Comparison of ENCODE assay signal across 8 mouse cellular contexts in the genomic region with DNA sequence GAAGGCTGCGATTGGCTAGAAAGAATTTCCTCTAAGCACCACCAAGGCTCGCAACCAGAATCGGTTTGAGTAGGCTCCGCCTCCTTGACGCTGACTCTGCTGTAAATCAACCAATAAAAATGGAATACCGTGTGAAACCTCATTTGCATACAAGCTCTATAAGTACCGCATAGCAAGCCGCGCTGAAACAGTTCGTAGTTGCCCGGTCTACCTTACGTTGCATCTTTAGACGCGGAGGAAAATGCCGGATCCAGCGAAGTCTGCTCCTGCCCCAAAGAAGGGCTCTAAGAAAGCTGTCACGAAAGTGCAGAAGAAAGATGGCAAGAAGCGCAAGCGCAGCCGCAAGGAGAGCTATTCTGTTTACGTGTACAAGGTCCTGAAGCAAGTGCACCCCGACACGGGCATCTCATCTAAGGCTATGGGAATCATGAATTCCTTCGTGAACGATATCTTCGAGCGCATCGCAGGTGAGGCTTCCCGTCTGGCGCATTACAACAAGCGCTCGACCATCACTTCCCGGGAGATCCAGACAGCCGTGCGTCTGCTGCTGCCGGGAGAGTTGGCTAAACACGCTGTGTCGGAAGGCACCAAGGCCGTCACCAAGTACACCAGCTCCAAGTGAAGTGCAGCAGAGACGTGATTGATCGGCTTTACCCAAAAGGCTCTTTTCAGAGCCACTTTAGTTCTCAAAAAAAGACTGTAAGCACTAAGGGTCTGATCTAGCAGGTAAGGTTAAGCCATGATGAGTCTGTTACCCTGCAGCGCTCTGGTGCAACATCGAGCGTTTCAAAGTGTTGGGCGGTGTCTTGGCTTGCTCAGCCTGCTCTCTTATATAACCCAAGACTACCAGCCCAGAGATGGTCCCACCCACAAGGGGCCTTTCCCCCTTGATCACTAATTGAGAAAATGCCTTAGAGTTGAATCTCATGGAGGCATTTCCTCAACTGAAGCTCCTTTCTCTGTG. TPM values are rescaled to one million over a fixed set of nuclear protein-coding genes. Genes with fewer than 3 reads are reported as not detected.
DNase-seq lines count a peak whose midpoint lies in the region; ATAC-seq lines count a peak whose summit lies in the region.

A gene (plus strand): TSS at position 242 of the 964 bp plus-strand sequence.

- H3K27me3 ChIP-seq in hindbrain, embryonic 13.5 days, result no peaks in the 10 kb centered on the region

- ATAC-seq in hindbrain, embryonic 13.5 days (ENCODE audit: low FRiP score), result peak; percentile 97

- peak within 1 kb of the TSS; percentile 84 for H3K4me2 ChIP-seq in hindbrain, embryonic 13.5 days

- WGBS in hindbrain, embryonic 13.5 days, result under 1% methylated on average over 45 of the region's 45 CpGs

- H3K4me1 ChIP-seq in hindbrain, embryonic 13.5 days (replicated peaks), result peaks cover 15% of the 10 kb centered on the region

- peak within 1 kb of the TSS; percentile 96 for H3K27ac ChIP-seq in hindbrain, embryonic 13.5 days

- peak; percentile 97 for DNase-seq in NIH3T3 (ENCODE audit: low read depth)
- peak; percentile 89 to 93 for DNase-seq in cerebellum, postnatal 10 days
- DNase-seq in frontal cortex, postnatal 14 days (ENCODE audit: low spot score in 2 of 2), result peak; percentile 90 to 94
- peak; percentile 85 to 87 for DNase-seq in layer of hippocampus, postnatal 25 days (ENCODE audit: extremely low spot score in 1 of 2, low spot score in 1 of 2)
- peak; percentile 97 for DNase-seq in lung, postnatal 25 days (ENCODE audit: low spot score)
- peak; percentile 97 for DNase-seq in retina, embryonic 14.5 days (ENCODE audit: low spot score)
- DNase-seq in thymus, postnatal 4 days, result peak; percentile 87

- no peaks in the 10 kb centered on the region for H3K9me3 ChIP-seq in hindbrain, embryonic 13.5 days

- H3K4me3 ChIP-seq in hindbrain, embryonic 13.5 days, result peak within 1 kb of the TSS; percentile 54

- peak within 1 kb of the TSS; percentile 83 for H3K9ac ChIP-seq in hindbrain, embryonic 13.5 days

- H3K36me3 ChIP-seq in hindbrain, embryonic 13.5 days, result no peaks in the 10 kb centered on the region

RNA-seq across cellular contexts. Expression of the gene that starts here (rescaled TPM):
- 2.7 and 3.4 TPM in 2 replicates for polyA plus RNA-seq in hindbrain, embryonic 13.5 days (2015; fragmentation: Nextera tagmentation; extraction: Ambion mirVana)
- 100 to 1,000 TPM; 110 to 123 TPM for total RNA-seq in layer of hippocampus, postnatal 25 days (2021)

Comparison
In these comparisons a context has a peak if more than half of its experiments do, and no peak if none do; other contexts are left out.
1. Peak in every context shown above with its lines: DNase-seq, ATAC-seq, H3K4me3 ChIP-seq and H3K27ac ChIP-seq.